In genomic region chr6:63448175-63448574, GRCm38 (mm10) we compare ENCODE assay signal across 16 mouse cellular contexts.
"Had no signal": no experiment of that assay in that cellular context is flagged by ENCODE, and none has a peak within 500 bp of the region (broad histone marks: within the 10 kb centered on the region; RNA-seq: fewer than 3 reads in every experiment).

No protein-coding gene starts in this region.

- H3K9me3 ChIP-seq: neural tube, embryonic 12.5 days; neural tube, embryonic 13.5 days; neural tube, embryonic 15.5 days; stomach, embryonic 15.5 days had no signal

- H3K27ac ChIP-seq: neural tube, embryonic 12.5 days; neural tube, embryonic 13.5 days; neural tube, embryonic 15.5 days; stomach, embryonic 15.5 days; stomach, postnatal 0 days had no signal

- H3K4me1 ChIP-seq: neural tube, embryonic 12.5 days; neural tube, embryonic 13.5 days; neural tube, embryonic 15.5 days; stomach, embryonic 15.5 days had no signal

- H3K9ac ChIP-seq: neural tube, embryonic 12.5 days; neural tube, embryonic 13.5 days; neural tube, embryonic 15.5 days; stomach, embryonic 15.5 days had no signal

- H3K36me3 ChIP-seq: neural tube, embryonic 12.5 days; neural tube, embryonic 13.5 days; neural tube, embryonic 15.5 days; stomach, embryonic 15.5 days had no signal

- H3K27me3 ChIP-seq: neural tube, embryonic 12.5 days; neural tube, embryonic 13.5 days; neural tube, embryonic 15.5 days; stomach, embryonic 15.5 days had no signal

- H3K4me2 ChIP-seq: neural tube, embryonic 12.5 days; neural tube, embryonic 13.5 days; neural tube, embryonic 15.5 days; stomach, embryonic 15.5 days had no signal

- H3K4me3 ChIP-seq: neural tube, embryonic 12.5 days; neural tube, embryonic 13.5 days; neural tube, embryonic 15.5 days; stomach, embryonic 15.5 days had no signal

- DNase-seq: retina, postnatal 1 day; right cerebral cortex, postnatal 14 days; right cerebral cortex, postnatal 25 days; right cerebral cortex, postnatal 4 days; spleen, adult 18-20 months; thymus, adult 18-20 months; thymus, adult 2 months; thymus, postnatal 14 days; thymus, postnatal 25 days; thymus, postnatal 36 days; thymus, postnatal 4 days had no signal
